Mouse (Mus musculus): ENCODE measurements at regions not wholly inside any gene's neighbourhood (a gene's known extent, or its start where the extent isn't known, plus 50 kb on each side); places are given as distances from the start of the nearest gene placed in this dataset.

DNA sequence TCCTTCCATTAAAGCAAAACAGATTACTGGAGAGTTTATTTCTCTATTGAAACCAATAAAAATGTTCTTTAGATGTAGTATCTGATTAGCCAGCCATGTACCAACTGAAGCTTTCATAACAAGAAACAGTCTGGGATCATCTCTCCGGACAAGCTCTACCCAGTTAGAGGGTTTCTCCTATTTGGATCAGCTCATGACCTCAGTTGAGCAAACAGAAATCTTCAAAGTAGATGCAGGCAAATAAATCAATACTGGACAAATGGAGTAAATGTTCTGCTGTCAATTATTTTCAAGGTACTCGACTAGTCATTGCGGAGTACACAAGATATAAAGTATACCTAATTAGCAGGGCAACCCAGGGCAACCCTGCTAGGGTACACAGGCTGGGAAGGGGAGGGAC lies 67.4 kb downstream of the Avpr1a start:
- DNase-seq (ENCODE audit: extremely low spot score in 1 of 2, low spot score in 1 of 2): no peak

DNA sequence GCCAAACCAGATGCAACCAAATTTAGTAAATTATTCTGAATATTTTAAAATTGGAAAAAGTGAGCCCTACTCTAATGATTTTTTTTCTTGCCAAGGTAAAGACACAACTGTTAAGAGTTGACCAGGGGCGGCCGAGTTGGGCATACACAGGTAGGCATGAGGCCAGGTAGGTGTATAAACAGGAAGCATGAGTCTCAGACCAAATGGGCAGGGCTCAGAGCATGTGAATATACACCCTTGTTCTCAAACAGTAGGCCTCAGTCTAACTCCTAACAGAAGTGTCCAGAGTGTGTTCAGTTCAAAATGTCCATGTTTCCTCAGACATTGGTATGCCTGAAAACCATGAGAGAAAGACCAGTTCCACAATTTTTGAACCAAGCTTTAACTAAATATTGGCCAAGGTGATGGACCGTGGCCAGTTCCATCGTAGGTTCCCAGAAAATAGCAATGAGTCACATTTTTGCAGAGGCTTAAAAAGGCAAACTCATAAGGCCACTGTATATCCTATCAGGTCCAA lies 71.0 kb downstream of the Avpr1a start:
- DNase-seq (ENCODE audit: extremely low spot score in 1 of 2, low spot score in 1 of 2): no peak

DNA sequence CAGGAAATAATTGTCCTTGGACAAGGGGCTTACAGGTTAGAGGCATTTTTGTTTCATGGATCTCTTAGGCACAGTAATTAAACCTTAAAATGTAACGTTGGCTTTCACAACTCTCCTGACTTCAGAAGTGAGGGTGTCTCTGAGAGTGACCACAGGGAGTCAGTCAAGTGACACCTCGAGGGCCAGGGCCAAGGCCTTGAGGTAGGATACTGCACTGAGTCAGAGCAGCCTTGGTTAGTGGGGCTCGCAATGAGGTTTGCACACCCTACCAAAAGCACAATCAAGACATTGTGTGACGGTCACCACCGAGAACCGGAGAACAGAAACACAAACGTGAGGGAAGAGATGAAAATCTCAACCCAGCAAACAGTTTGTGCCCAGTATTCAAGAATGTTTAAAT lies 71.7 kb downstream of the Avpr1a start:
- DNase-seq (ENCODE audit: extremely low spot score in 1 of 2, low spot score in 1 of 2): no peak

DNA sequence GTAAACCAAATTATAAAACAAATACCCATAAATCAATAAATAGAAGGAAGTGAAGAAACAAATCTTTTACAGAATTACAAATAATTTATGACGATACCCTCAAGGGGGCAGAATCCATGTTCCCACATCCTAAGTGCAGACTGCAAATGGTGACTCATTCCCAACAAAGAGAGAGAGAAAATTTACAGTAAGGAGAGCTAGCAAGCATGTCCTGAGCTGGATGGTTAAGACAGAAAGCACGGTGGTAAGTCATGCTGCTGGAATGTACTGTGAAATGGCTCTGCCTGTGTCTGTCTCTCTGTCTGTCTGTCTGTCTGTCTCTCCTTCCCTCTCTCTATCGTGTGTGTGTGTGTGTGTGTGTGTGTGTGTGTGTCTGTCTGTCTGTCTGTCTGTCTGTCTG lies 74.3 kb downstream of the Avpr1a start:
- DNase-seq (ENCODE audit: extremely low spot score in 1 of 2, low spot score in 1 of 2): no peak

DNA sequence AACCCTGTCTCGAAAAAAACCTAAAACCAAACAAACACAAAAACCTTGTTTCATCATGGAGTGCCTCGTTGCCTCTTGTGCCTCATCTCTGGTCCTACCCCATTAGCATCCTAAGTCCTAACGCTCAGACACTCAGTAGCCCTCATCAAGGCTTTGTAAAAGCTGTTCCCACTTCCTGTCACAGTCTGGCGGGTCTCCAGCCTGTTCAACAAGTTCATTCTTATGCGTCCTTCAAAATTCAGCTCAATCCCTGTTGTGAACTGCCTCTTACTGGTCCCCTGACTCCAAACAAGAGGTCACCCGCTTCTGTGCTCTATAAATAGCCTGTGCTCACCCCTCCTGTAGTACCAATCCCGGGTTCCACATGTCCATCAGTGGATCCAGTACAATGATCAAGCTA lies 77.1 kb downstream of the Avpr1a start:
- DNase-seq (ENCODE audit: extremely low spot score in 1 of 2, low spot score in 1 of 2): no peak

DNA sequence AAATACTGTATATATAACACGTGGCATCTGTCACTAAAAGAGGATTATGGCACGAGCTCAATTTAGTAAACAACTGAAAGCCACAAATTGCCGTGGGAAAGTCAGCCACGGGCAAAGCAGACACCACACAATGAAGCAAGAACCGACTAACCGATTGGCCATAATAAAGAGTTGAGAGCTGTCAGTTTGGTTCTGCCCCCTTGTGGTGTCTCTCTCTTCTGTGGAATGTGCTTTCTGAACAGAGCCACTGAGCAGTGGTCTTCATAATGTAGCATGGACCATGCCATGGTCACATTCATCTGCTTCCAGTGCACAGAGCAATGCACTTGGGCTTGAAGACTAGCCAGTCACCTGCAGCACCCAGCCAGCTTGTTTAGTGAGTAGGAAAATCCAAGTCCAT lies 77.5 kb downstream of the Avpr1a start:
- no peak for DNase-seq (ENCODE audit: extremely low spot score in 1 of 2, low spot score in 1 of 2)

DNA sequence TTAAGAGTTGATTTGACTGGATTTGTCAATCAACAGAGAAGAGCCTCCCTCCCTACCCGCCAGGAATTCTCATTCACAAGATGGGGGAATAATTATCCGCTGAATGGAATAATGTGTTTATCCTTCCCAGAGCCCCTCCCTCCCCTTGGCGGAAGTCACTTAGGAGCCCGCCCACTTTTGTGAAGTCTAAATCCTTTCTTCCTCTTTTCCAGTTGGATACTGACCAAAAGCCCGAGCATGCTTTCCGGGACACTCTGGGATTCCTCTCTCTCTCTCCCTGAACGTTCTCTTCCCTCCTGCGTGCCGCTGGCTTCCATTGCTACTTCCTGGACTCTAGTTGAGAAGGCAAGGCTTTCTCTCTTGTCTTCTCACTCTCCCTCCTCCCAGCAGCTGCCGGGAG lies 79.9 kb downstream of the Avpr1a start:
- no peak for DNase-seq (ENCODE audit: extremely low spot score in 1 of 2, low spot score in 1 of 2)

DNA sequence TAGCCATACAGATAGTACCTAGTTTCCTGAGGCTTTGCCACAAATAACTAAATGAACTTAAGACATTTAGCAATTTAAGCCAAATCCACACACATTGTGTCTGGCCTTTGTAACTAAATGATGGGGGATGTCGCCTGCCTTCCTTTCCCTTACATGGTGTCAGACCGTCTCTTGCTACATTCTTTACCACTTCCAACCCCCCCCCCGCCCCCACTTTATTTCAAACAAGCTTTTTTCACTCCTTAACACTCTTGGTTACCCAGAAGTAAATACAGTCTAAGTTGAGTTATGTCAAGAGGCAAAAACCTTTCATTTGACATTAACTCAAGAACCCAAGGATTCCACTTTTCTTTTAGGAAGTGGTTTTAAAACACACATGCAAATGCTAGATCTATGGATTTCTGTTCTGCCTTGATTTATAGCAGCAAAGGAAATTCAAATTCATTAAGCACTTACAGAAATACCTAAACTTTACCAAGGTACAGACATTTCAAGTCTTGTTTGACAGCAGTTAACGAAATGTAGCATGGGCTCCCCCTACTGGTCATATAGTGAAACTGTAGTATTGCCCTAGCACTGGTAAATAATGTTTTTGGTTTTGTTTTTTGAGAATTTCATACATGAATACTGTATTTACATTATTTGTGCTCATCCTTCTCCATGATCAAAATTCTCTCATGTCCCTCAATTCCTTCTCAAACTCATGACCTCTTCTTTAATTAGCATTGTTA lies 80.8 kb downstream of the Avpr1a start:
- peak in 1 of 2 experiments; percentile 75 for DNase-seq (ENCODE audit: extremely low spot score in 1 of 2, low spot score in 1 of 2)

DNA sequence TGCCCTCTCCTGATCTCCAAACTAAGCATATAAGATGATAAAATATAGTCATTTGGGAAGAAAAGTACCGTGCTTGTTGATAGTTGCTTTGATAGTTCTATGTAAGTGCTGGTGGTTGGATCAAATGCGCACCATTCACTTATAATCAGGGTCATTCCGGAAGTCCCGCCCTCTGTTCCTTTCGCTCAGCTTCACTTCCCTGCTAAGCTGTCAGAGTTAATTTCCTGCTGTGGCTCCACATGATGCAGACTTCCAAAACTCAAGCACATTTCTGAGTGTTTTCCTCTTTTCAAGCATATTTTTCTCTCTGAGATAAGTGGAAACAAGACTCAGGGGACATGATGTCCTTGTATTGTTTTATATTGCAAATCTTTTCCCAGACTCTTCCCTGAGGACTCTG lies 86.4 kb downstream of the Avpr1a start:
- DNase-seq (ENCODE audit: extremely low spot score in 1 of 2, low spot score in 1 of 2): no peak

DNA sequence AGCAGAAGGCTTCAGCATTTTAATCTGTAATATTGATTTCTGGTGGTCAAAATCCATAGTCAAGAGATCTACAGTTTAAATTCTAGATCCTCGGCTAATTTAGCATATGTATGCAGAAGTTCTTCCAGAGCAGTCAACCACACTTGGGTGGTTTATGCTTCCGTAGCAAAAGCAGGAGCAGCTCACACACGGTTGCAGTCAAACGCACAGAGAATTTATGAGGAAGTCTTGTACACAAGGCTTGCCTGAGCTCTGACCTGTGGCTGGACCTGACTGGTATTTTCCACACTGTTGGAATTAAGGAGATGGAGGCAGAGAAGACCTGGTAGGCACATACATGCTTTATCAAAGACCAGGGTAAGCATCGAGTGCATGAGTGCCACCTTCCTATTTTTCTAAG lies 86.8 kb downstream of the Avpr1a start:
- DNase-seq (ENCODE audit: extremely low spot score in 1 of 2, low spot score in 1 of 2): no peak

DNA sequence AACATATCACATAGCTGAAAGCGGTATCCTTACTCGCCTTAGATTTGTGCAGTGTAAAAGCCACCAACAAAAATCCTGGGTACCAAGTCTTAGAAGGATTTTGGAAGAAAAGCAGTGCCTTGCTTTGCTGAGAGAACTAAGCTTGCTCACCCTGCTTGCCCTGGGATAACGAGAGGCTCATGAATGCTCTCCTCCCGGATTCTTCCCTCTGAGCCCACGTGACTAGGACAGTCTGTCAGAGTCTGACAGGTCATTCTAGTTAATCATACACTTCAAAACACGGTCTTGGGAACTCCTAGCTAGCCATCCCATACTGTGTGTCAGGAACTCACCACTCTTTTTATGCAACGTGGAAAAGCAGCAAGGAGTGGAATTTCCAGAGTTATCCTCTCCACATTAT lies 91.4 kb downstream of the Avpr1a start:
- DNase-seq (ENCODE audit: extremely low spot score in 1 of 2, low spot score in 1 of 2): no peak

DNA sequence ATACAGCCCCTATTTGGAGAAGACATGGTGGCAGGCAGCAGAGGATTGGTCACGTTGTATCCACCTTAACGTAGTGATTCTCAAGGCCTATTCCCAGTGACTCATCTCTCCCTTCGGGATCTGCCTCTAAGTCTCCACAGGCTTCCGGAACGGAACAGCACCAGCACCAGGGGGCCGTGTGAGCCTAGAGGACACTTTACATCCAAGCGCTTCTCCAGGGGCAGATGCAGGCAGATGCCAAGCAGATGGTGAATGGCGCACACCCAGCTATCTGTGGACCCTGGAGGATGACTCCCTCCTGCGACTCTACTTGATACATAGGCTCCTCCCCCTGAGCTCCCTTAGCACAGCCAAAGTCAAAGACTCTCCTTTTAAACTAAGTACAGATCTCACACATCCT lies 94.3 kb downstream of the Avpr1a start:
- DNase-seq (ENCODE audit: extremely low spot score in 1 of 2, low spot score in 1 of 2): no peak

DNA sequence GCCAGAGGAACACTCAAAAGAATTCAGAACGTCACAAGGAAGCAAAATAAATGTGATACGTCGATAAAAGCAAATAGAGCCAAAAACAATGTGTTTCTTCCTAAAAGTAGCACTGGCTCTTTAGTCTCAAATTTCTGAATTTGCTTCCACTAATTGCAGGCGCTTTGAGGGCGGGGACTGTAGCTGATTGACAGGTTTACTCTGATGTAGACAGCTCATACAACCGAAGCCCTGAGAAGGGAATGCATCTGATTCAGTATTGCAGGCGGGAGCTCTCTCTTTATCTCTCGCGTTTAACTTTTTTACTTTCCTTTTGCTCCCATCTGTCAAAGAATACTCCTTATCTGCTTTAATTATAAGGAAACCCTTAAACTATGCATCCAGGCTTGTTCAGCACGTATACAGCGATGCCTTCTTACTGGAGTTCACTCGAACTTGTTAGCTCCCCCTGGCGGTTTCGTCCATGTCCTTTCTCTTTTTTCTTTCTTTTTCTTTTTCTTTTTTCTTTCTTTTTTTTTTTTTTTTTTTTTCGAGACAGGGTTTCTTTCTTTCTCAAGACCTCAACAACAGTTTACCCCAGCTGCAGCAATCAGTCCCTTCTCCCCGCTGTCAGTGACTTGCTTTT lies 95.9 kb downstream of the Avpr1a start:
- peak in 1 of 2 experiments; percentile 85 for DNase-seq (ENCODE audit: extremely low spot score in 1 of 2, low spot score in 1 of 2)

DNA sequence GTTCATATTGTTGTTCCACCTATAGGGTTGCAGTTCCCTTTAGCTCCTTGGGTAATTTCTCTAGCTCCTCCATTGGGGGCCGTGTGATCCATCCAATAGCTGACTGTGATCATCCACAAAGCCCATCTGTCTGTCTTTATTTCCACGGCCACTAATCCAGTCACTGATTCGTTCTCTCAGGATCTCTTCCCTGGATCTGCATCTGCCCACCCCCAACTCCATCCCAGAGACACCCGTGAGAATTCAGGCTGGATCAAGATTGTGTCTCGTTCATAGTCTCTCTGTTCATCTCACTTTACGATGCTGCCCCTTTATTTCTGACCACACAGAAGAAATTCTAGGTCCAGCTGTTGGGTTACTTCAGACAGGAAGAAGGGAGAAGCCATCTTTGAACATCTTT lies 96.7 kb downstream of the Avpr1a start:
- DNase-seq (ENCODE audit: extremely low spot score in 1 of 2, low spot score in 1 of 2): no peak

DNA sequence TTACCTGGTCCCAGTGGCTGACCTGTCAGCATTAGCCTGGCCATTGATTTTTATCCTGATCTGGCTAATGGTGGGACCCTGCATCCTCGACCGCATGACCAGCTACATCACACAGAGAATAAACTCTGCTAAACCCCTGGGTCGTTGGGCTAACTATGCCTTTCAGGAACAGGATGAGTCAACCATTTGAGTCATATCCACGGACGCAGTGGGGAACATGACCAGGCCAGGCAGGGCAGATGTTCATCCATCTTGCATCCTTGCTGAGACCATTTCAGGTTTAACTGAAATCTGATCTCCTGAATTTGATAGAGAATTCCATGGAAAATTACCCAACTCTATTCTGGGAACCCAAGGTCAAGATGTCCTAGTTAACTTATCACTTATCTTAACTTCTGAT lies 103.3 kb downstream of the Avpr1a start:
- no peak for DNase-seq (ENCODE audit: extremely low spot score in 1 of 2, low spot score in 1 of 2)

DNA sequence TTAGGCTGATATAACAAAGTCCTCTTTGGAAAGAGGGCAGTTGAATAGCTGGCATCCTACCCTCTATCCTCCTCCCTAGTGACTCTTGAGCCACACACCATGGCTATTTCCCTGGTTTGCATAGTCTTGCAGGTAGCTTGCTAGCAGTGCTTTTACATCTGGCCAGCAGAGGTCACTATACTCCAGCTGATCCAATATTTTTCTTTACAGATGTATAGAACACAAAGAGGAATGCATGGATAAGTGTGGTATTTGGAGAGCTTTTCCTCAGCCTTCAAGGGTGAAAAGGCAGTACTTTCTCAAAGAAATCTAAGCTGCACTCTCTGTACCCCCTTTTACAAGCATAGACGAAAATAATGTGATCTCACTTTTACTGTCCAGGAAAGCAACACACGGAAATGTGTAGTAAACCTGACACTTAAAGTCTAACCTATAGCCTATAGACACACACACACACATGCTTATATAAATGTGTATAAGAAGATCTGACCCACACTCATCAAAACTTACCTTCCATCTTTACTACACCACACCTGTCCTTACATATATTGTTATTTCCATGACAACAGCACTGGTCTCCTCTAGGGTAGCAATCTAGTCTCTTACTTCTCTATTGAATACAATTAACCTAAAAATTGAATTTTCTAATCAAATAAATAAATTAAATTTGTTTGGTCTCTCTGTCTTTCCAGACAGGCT lies 105.0 kb downstream of the Avpr1a start:
- peak in 1 of 2 experiments; percentile 85 for DNase-seq (ENCODE audit: extremely low spot score in 1 of 2, low spot score in 1 of 2)

DNA sequence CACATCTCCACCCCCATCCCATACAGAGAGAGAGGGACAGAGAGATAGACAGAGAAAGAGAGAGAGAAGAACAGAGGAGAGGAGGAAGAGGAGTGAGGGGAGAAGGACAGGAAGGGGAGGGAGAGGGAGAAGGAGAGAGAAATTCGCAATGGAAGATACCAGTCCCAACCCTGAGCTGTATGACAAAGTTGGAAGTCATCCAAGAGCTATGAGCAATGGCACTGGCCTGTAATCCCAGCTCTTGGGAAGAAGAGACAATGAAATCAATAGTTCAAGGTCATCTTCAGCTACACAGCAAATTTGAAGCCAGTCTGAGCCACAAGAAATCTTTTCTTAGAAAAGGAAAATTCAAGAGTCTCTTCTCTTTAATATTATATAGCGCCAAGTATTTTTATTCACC lies 105.6 kb downstream of the Avpr1a start:
- no peak for DNase-seq (ENCODE audit: extremely low spot score in 1 of 2, low spot score in 1 of 2)

DNA sequence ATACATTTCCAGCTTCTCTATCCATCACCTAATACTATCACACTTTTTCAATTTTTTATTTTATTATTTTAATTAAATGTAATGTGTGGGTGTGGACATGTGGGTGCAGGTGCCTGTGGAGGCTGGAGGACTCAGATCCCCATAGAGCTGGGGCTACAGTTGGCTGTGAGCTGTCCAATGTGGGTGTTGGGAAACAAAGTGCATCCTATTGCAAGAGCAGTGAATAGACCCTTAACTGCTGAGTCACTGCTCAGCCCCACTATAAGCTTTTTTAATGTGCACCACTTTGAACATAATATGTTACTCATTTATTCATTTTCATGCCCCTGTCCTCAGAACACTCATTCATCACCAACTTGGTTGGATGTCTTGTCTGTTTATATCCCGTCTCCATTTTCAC lies 110.4 kb downstream of the Avpr1a start:
- DNase-seq (ENCODE audit: extremely low spot score in 1 of 2, low spot score in 1 of 2): no peak

DNA sequence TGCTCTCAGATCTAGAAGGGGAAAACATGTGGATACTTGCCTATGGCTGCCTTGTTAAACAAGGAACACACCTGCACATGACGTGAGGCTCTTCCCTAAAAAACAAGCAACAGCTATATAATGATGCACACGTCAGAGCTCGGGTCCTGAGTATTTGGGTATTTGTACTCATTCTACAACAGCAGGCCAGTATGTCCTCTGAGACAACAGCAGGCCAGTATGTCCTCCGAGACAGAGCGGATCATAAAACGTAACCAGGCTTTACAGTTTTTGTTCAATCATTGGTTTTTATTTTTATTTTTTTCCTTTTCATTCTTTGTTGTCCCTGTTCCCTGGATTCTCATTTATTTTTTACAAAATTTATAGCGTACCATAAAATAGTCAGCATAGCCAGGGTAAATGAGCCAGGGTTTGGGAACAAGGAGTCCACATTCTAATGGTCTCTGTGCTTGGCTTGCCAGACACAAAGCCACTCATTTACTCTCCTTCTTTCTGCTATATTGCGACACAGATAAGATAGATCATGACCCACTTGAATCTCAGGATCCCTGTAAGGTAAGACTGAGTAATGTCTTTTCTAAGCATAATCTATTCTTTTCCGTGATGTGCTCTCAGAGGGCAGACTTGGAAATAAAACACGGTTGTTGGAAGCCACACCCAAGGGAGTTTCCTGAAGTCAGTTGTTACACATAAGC lies 111.8 kb downstream of the Avpr1a start:
- no peak for DNase-seq (ENCODE audit: extremely low spot score in 1 of 2, low spot score in 1 of 2)

DNA sequence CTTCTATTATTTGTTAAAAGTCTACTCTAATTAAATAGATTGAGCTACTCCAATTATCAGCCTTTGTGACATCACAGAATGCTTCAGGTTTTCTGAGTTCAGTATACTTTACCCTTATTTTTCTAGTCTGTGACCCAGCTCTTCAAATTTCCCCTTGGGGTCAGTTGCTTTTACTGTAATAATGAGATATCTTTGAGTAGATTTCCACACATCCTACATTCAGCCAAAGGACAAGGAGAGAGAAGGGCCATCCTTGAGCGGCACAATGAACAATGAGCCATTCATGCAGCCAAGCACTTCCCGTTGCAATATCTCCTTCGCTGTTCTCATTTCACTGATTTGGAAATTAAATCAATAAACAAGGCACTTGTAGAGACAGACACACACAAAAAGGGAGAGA lies 113.6 kb downstream of the Avpr1a start:
- no peak for DNase-seq (ENCODE audit: extremely low spot score in 1 of 2, low spot score in 1 of 2)

DNA sequence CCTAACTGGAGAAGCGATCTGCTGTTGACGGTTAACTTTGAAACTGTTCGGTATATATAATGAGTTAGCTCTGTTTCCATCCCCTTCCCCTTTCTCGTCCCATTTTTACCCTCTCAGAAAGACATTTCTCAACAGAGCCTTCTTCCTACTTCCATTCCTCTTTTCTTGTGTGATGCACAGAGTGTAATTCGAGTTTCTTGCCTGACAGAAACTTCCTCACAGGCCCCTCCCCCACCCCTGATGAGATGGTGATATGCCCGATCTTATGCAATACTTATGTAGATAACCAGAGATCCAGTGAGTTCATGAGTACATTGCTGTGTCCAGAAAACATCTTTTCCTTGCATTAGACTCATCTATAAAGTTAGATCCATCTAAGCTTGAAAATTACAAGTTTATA lies 114.2 kb downstream of the Avpr1a start:
- DNase-seq (ENCODE audit: extremely low spot score in 1 of 2, low spot score in 1 of 2): no peak

Measured in frontal cortex, adult 2 months (tissue).